Mouse (Mus musculus) stomach, embryonic 16.5 days (tissue): ENCODE measurements around the gene Nt5dc1. TPM values are rescaled to one million over a fixed set of nuclear protein-coding genes. Genes with fewer than 3 reads are reported as not detected.
"Not testable (repeated sequence)": the region's sequence is repeated elsewhere in the genome, so short reads cannot be mapped to it uniquely, and the experiment has no call there.

Source experiments
- ATAC-seq: fragments of 200-750 bp; cut with Nextera tagmentation; 2 replicates; pipeline ENCODE4 v1.8.0; 2017; ENCODE audit warnings: moderate number of reproducible peaks, moderate TSS enrichment; ENCODE audit not compliant: insufficient read depth, low FRiP score
- H3K27ac ChIP-seq: fragments of 300-500 bp; sonication (generic); 2 replicates; pipeline ENCODE4 v1.5.1; 2014; ENCODE audit warnings: low read length
- H3K27me3 ChIP-seq: fragments of 300-500 bp; sonication (generic); 2 replicates; pipeline ENCODE4 v1.6.1; 2014; ENCODE audit warnings: low read length, control low read depth, mixed read lengths; ENCODE audit not compliant: control insufficient read depth, insufficient read depth
- H3K36me3 ChIP-seq: fragments of 300-500 bp; sonication (generic); 2 replicates; pipeline ENCODE4 v1.6.1; 2014; ENCODE audit warnings: low read length; ENCODE audit not compliant: control insufficient read depth, insufficient read depth
- H3K4me1 ChIP-seq: fragments of 300-500 bp; sonication (generic); 2 replicates; pipeline ENCODE4 v1.6.1; 2014; ENCODE audit warnings: low read length, control low read depth, mixed read lengths; ENCODE audit not compliant: control insufficient read depth, insufficient read depth
- H3K4me2 ChIP-seq: fragments of 300-500 bp; sonication (generic); 2 replicates; pipeline ENCODE4 v1.6.1; 2014; ENCODE audit warnings: low read depth, low read length, mixed read lengths
- H3K4me3 ChIP-seq: fragments of 300-500 bp; sonication (generic); replicated peaks from 2 replicates; pipeline ENCODE4 v1.5.1; 2014; ENCODE audit warnings: mild to moderate bottlenecking, low read length
- H3K9ac ChIP-seq: fragments of 300-500 bp; sonication (generic); 2 replicates; pipeline ENCODE4 v1.6.1; 2014; ENCODE audit warnings: low read length
- H3K9me3 ChIP-seq: fragments of 300-500 bp; sonication (generic); replicated peaks from 2 replicates; pipeline ENCODE4 v1.6.1; 2016; ENCODE audit warnings: low read length, control low read depth; ENCODE audit not compliant: control insufficient read depth
- WGBS: fragments of 180-500 bp; shearing (Covaris S2); extraction: QIAGEN DNeasy Blood & Tissue Kit; methylation state at CpG from one replicate; pipeline ENCODE4 v1.1.7; 2014; 5-methylcytosine and 5-hydroxymethylcytosine counted together
- polyA plus RNA-seq: library from polyadenylated mRNA; unstranded; fragments of >200 nt; fragmentation: Nextera tagmentation; extraction: Ambion mirVana; gene quantifications from 2 replicates; pipeline ENCODE4 v1.2.1, GENCODE M21; 2015

The Nt5dc1 gene
- polyA plus RNA-seq, 1 experiment from 2014 or later = 13.2 TPM

GRCm38 (mm10) chr10:34267312-34268070 lies 150.9 kb downstream of the Nt5dc1 start:
- 64% methylated on average over 5 of the region's 5 CpGs for WGBS
- no peak overlapping the region for H3K27ac ChIP-seq
- ATAC-seq = no peak
- no peak overlapping the region for H3K4me3 ChIP-seq
- no peak overlapping the region for H3K9ac ChIP-seq
- no peak overlapping the region for H3K4me2 ChIP-seq
- no peaks in the 10 kb centered on the region for H3K36me3 ChIP-seq
- H3K4me1 ChIP-seq = no peaks in the 10 kb centered on the region
- no peaks in the 10 kb centered on the region for H3K27me3 ChIP-seq
- H3K9me3 ChIP-seq = no peaks in the 10 kb centered on the region

GRCm38 (mm10) chr10:34265106-34265505 lies 153.2 kb downstream of the Nt5dc1 start:
- no peaks in the 10 kb centered on the region for H3K36me3 ChIP-seq
- no peaks in the 10 kb centered on the region for H3K4me1 ChIP-seq
- no peak overlapping the region for H3K27ac ChIP-seq
- no peaks in the 10 kb centered on the region for H3K9me3 ChIP-seq
- H3K27me3 ChIP-seq = no peaks in the 10 kb centered on the region
- WGBS = 85% methylated on average over 4 of the region's 4 CpGs
- no peak overlapping the region for H3K4me2 ChIP-seq
- no peak overlapping the region for H3K9ac ChIP-seq
- ATAC-seq = no peak
- H3K4me3 ChIP-seq = no peak overlapping the region

- not testable (repeated sequence) for H3K9ac ChIP-seq, H3K4me2 ChIP-seq, H3K4me1 ChIP-seq, H3K27me3 ChIP-seq, H3K9me3 ChIP-seq, H3K4me3 ChIP-seq, ATAC-seq, H3K27ac ChIP-seq, H3K36me3 ChIP-seq
- 87% methylated on average over 9 of the region's 9 CpGs for WGBS
Observed at GRCm38 (mm10) chr10:34252833-34253232, 165.5 kb downstream of the Nt5dc1 start.

- Histone ChIP-seq H3K4me1 (no peaks in the 10 kb centered on the region), H3K4me2 (no peak overlapping the region)
- no peak for ATAC-seq
Observed at GRCm38 (mm10) chr10:34249594-34249993, 168.8 kb downstream of the Nt5dc1 start.

GRCm38 (mm10) chr10:34247757-34248156 lies 170.6 kb downstream of the Nt5dc1 start:
- Histone ChIP-seq H3K9ac (no peak overlapping the region), H3K27me3 (no peaks in the 10 kb centered on the region), H3K4me3 (no peak overlapping the region), H3K4me2 (no peak overlapping the region), H3K9me3 (no peaks in the 10 kb centered on the region), H3K4me1 (no peaks in the 10 kb centered on the region), H3K36me3 (no peaks in the 10 kb centered on the region), H3K27ac (no peak overlapping the region)
- no peak for ATAC-seq
- 21% methylated on average over 3 of the region's 3 CpGs for WGBS

More at GRCm38 (mm10) chr10:34249594-34249993, 168.8 kb downstream of the Nt5dc1 start:
- Histone ChIP-seq H3K36me3 (no peaks in the 10 kb centered on the region), H3K27ac (no peak overlapping the region), H3K27me3 (no peaks in the 10 kb centered on the region), H3K9me3 (no peaks in the 10 kb centered on the region), H3K4me3 (no peak overlapping the region), H3K9ac (no peak overlapping the region)
- 39% methylated on average over 2 of the region's 2 CpGs for WGBS

- no peaks in the 10 kb centered on the region for H3K36me3 ChIP-seq
- no peaks in the 10 kb centered on the region for H3K4me1 ChIP-seq
- no peaks in the 10 kb centered on the region for H3K9me3 ChIP-seq
- no peak overlapping the region for H3K27ac ChIP-seq
- no peak for ATAC-seq
- no peak overlapping the region for H3K4me3 ChIP-seq
- WGBS = 58% methylated on average over 2 of the region's 2 CpGs
- no peaks in the 10 kb centered on the region for H3K27me3 ChIP-seq
- no peak overlapping the region for H3K9ac ChIP-seq
- H3K4me2 ChIP-seq = no peak overlapping the region
Observed at GRCm38 (mm10) chr10:34246106-34246505, 172.2 kb downstream of the Nt5dc1 start.

GRCm38 (mm10) chr10:34244745-34245144 lies 173.6 kb downstream of the Nt5dc1 start:
- WGBS = 67% methylated on average over 5 of the region's 5 CpGs
- Histone ChIP-seq H3K27me3 (no peaks in the 10 kb centered on the region), H3K4me1 (no peaks in the 10 kb centered on the region), H3K4me2 (no peak overlapping the region), H3K4me3 (no peak overlapping the region), H3K36me3 (no peaks in the 10 kb centered on the region), H3K9me3 (no peaks in the 10 kb centered on the region), H3K9ac (no peak overlapping the region), H3K27ac (no peak overlapping the region)
- no peak for ATAC-seq

GRCm38 (mm10) chr10:34238536-34238935 lies 179.8 kb downstream of the Nt5dc1 start:
- Histone ChIP-seq H3K27ac (no peak overlapping the region), H3K4me3 (no peak overlapping the region), H3K27me3 (no peaks in the 10 kb centered on the region), H3K9me3 (no peaks in the 10 kb centered on the region), H3K9ac (no peak overlapping the region), H3K4me2 (no peak overlapping the region), H3K36me3 (no peaks in the 10 kb centered on the region), H3K4me1 (no peaks in the 10 kb centered on the region)
- WGBS = 65% methylated on average over 4 of the region's 4 CpGs
- ATAC-seq = no peak
